Mouse (Mus musculus) midbrain, embryonic 16.5 days (tissue): Measurements from ENCODE around the gene Recql. TPM values are rescaled to one million over a fixed set of nuclear protein-coding genes. Genes with fewer than 3 reads are reported as not detected.
"Not testable (repeated sequence)": the region's sequence is repeated elsewhere in the genome, so short reads cannot be mapped to it uniquely, and the experiment has no call there.

Experiments used
- ATAC-seq: fragments of 200-750 bp; cut with Nextera tagmentation; 2 replicates; pipeline ENCODE4 v1.8.0; 2017; ENCODE audit warnings: moderate TSS enrichment
- H3K27ac ChIP-seq: fragments of 300-500 bp; sonication (generic); 2 replicates; pipeline ENCODE4 v1.5.1; 2014; ENCODE audit warnings: mild to moderate bottlenecking, low read length, mixed read lengths
- H3K27me3 ChIP-seq: fragments of 300-500 bp; sonication (generic); 2 replicates; pipeline ENCODE4 v1.6.1; 2014; ENCODE audit warnings: low read depth, low read length, mixed read lengths; ENCODE audit not compliant: control insufficient read depth, insufficient read depth
- H3K36me3 ChIP-seq: fragments of 300-500 bp; sonication (generic); 2 replicates; pipeline ENCODE4 v1.6.1; 2014; ENCODE audit warnings: mild to moderate bottlenecking, low read length, moderate library complexity, mixed read lengths; ENCODE audit not compliant: control insufficient read depth, insufficient read depth
- H3K4me1 ChIP-seq: fragments of 300-500 bp; sonication (generic); 2 replicates; pipeline ENCODE4 v1.6.1; 2014; ENCODE audit warnings: mild to moderate bottlenecking, low read length, mixed read lengths; ENCODE audit not compliant: control insufficient read depth, insufficient read depth
- H3K4me2 ChIP-seq: fragments of 300-500 bp; sonication (generic); 2 replicates; pipeline ENCODE4 v1.6.1; 2014; ENCODE audit warnings: mild to moderate bottlenecking, low read length, mixed read lengths
- H3K4me3 ChIP-seq: fragments of 300-500 bp; sonication (generic); 2 replicates; pipeline ENCODE4 v1.5.1; 2014; ENCODE audit warnings: low read depth, mild to moderate bottlenecking, low read length, moderate library complexity, mixed read lengths
- H3K9ac ChIP-seq: fragments of 300-500 bp; sonication (generic); 2 replicates; pipeline ENCODE4 v1.6.1; 2014; ENCODE audit warnings: low read depth, low read length, mixed read lengths
- H3K9me3 ChIP-seq: fragments of 300-500 bp; sonication (generic); replicated peaks from 2 replicates; pipeline ENCODE4 v1.6.1; 2014; ENCODE audit warnings: mild to moderate bottlenecking, low read length, mixed read lengths; ENCODE audit not compliant: control insufficient read depth, poor library complexity, severe bottlenecking
- WGBS: fragments of 180-500 bp; shearing (Covaris S2); extraction: QIAGEN DNeasy Blood & Tissue Kit; methylation state at CpG from one replicate; pipeline ENCODE4 v1.1.7; 2014; 5-methylcytosine and 5-hydroxymethylcytosine counted together
- polyA plus RNA-seq: library from polyadenylated mRNA; unstranded; fragments of >200 nt; fragmentation: Nextera tagmentation; extraction: Ambion mirVana; gene quantifications from 2 replicates; pipeline ENCODE4 v1.2.1, GENCODE M21; 2015

The Recql gene
- polyA plus RNA-seq, 1 experiment from 2014 or later, result 27.4 TPM

DNA sequence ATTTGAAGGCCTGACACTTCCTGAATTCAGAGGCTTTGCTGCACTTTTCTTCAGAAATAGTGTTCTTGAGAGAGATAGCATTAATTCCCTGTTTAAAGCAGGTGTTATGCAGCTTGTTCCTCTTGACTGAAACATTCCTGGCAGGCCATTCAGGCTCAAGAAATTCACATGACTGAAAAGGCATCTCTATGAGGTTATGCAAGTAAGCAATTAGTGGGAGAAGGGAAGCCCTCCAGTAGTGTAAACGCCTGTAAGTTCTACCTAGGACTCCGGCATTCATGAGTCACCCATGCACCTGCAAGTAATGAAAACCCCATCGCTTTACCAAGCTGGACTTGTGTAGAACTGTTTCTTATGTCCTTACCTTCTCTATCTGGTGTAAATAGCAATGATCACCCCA is 17.3 kb downstream of the Recql start:
- no peak for ATAC-seq
- peaks cover 16% of the 10 kb centered on the region for H3K36me3 ChIP-seq
- no peaks in the 10 kb centered on the region for H3K27me3 ChIP-seq
- no peak overlapping the region for H3K9ac ChIP-seq
- 95% methylated on average over 3 of the region's 3 CpGs for WGBS
- H3K4me2 ChIP-seq, result no peak overlapping the region
- H3K4me3 ChIP-seq, result no peak overlapping the region
- H3K27ac ChIP-seq, result no peak overlapping the region
- no peaks in the 10 kb centered on the region for H3K9me3 ChIP-seq
- no peaks in the 10 kb centered on the region for H3K4me1 ChIP-seq

DNA sequence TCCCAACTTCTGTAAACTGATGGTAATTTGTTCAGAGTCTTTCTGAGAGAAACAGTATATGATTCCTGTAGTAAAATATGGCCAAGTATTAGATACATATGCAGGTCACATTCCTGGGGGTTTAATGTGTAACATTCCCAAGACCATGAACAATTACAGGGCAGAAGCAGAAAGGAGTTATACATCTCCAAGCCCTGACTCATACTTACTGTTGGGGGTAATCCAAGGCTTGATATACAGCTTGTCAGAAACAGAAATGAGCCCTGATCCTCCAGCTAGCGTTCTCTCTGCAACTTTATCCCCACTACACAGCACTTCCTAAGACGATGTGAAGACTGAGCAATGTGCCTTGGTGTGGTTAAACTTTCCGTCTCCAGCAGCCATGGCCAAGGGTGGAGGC is 19.3 kb downstream of the Recql start:
- H3K4me1 ChIP-seq, result no peaks in the 10 kb centered on the region
- H3K4me2 ChIP-seq, result no peak overlapping the region
- peaks cover 25% of the 10 kb centered on the region for H3K36me3 ChIP-seq
- H3K27ac ChIP-seq, result no peak overlapping the region
- no peak overlapping the region for H3K4me3 ChIP-seq
- ATAC-seq, result no peak
- H3K27me3 ChIP-seq, result no peaks in the 10 kb centered on the region
- no peak overlapping the region for H3K9ac ChIP-seq
- WGBS, result 94% methylated on average over 3 of the region's 3 CpGs
- no peaks in the 10 kb centered on the region for H3K9me3 ChIP-seq

- Histone ChIP-seq H3K27ac (no peak overlapping the region), H3K4me1 (no peaks in the 10 kb centered on the region), H3K36me3 (peaks cover 28% of the 10 kb centered on the region), H3K4me2 (no peak overlapping the region), H3K9ac (no peak overlapping the region), H3K27me3 (no peaks in the 10 kb centered on the region), H3K4me3 (no peak overlapping the region), H3K9me3 (no peaks in the 10 kb centered on the region)
- no peak for ATAC-seq
- WGBS, result 94% methylated on average over 10 of the region's 10 CpGs
Measured at GRCm38 (mm10) chr6:142366473-142367018, 20.3 kb downstream of the Recql start.

DNA sequence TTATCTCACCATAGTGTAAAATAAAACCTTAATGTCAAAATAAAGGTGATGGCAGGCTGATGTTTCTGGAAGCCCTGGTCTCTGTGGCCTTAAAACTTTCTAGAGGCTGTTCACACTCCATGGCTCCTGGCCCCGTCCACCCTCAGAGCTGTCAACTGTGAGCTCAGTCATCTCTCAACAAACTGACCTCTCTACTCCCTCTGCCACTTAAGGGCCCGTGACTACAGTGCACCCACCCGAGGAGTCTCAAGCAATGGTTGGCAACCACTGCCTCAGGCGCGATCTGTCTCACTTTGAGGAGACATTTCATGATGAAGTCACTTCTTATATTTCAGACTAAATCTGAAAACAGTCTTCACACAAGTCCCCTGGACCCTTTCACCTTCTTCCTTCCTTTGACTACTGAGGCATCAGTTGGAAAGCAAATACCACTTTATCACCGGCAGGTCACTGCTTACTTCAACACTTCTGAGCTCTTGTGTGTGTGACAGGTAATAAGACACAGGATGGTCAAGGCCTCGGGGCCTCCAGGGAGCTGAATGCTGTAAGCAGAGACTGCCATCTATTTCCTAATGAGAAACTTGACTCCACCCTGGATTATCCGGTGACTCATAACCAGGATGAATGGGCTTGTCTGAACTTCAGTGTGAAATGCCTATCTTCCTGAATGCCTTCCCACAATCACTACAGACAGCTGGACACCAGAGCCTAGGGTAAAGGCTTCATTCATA is 21.0 kb downstream of the Recql start:
- Histone ChIP-seq H3K27ac (no peak overlapping the region), H3K4me3 (no peak overlapping the region), H3K4me2 (no peak overlapping the region), H3K9me3 (no peaks in the 10 kb centered on the region), H3K9ac (no peak overlapping the region), H3K27me3 (no peaks in the 10 kb centered on the region), H3K4me1 (no peaks in the 10 kb centered on the region), H3K36me3 (peaks cover 28% of the 10 kb centered on the region)
- ATAC-seq, result no peak
- 93% methylated on average over 8 of the region's 8 CpGs for WGBS

- ATAC-seq, result no peak
- WGBS, result 70% methylated on average over 9 of the region's 9 CpGs
- Histone ChIP-seq H3K9ac (no peak overlapping the region), H3K27ac (no peak overlapping the region), H3K36me3 (peaks cover 46% of the 10 kb centered on the region), H3K4me3 (no peak overlapping the region), H3K4me2 (no peak overlapping the region), H3K4me1 (no peaks in the 10 kb centered on the region), H3K27me3 (no peaks in the 10 kb centered on the region), H3K9me3 (no peaks in the 10 kb centered on the region)
Measured at GRCm38 (mm10) chr6:142363019-142363576, 23.8 kb downstream of the Recql start.

- Histone ChIP-seq H3K4me2 (no peak overlapping the region), H3K4me3 (no peak overlapping the region), H3K4me1 (no peaks in the 10 kb centered on the region), H3K27ac (no peak overlapping the region), H3K36me3 (peaks cover 42% of the 10 kb centered on the region), H3K27me3 (no peaks in the 10 kb centered on the region), H3K9ac (no peak overlapping the region), H3K9me3 (no peaks in the 10 kb centered on the region)
- 92% methylated on average over 6 of the region's 6 CpGs for WGBS
- ATAC-seq, result no peak
Measured at GRCm38 (mm10) chr6:142362036-142362435, 24.9 kb downstream of the Recql start.

- Histone ChIP-seq H3K9ac (no peak overlapping the region), H3K9me3 (no peaks in the 10 kb centered on the region), H3K4me2 (no peak overlapping the region), H3K27me3 (no peaks in the 10 kb centered on the region), H3K27ac (no peak overlapping the region), H3K4me3 (no peak overlapping the region), H3K36me3 (peaks cover 36% of the 10 kb centered on the region), H3K4me1 (no peaks in the 10 kb centered on the region)
- WGBS, result 85% methylated on average over 7 of the region's 7 CpGs
- no peak for ATAC-seq
Measured at GRCm38 (mm10) chr6:142357106-142357505, 29.8 kb downstream of the Recql start.

GRCm38 (mm10) chr6:142352099-142352498 is 34.8 kb downstream of the Recql start:
- not testable (repeated sequence) for H3K4me2 ChIP-seq, H3K9ac ChIP-seq, H3K27ac ChIP-seq, H3K4me3 ChIP-seq, H3K27me3 ChIP-seq, H3K4me1 ChIP-seq, H3K9me3 ChIP-seq, ATAC-seq
- H3K36me3 ChIP-seq, result peaks cover 19% of the 10 kb centered on the region
- WGBS, result 97% methylated on average over 3 of the region's 3 CpGs
